Mouse (Mus musculus) bone marrow, adult 2 months (tissue): ENCODE results near the gene Smc3. TPM values are rescaled to one million over a fixed set of nuclear protein-coding genes. Genes with fewer than 3 reads are reported as not detected.

Experiments
- H3K27ac ChIP-seq: fragments of 200-500 bp; 2 replicates; pipeline ENCODE4 v1.5.1; 2012; ENCODE audit warnings: low read depth, mild to moderate bottlenecking, control low read depth, inconsistent platforms, low read length; ENCODE audit not compliant: control insufficient read depth, poor library complexity, insufficient read depth
- H3K4me1 ChIP-seq: fragments of 200-500 bp; 2 replicates; pipeline ENCODE4 v1.6.1; 2011; ENCODE audit warnings: low read length; ENCODE audit not compliant: control insufficient read depth, insufficient read depth
- H3K4me3 ChIP-seq: fragments of 200-500 bp; replicated peaks from 2 replicates; pipeline ENCODE3; 2011; ENCODE audit warnings: mild to moderate bottlenecking, low read depth, low read length, control low read depth; ENCODE audit not compliant: control insufficient read depth
- CTCF ChIP-seq: fragments of 200-500 bp; IDR thresholded peaks from 2 replicates; pipeline ENCODE4 v1.5.1; 2011; ENCODE audit warnings: low read length, control low read depth; ENCODE audit not compliant: control insufficient read depth, insufficient read depth
- POLR2A ChIP-seq: fragments of 200-500 bp; IDR thresholded peaks from 2 replicates; pipeline ENCODE4 v1.6.1; 2011; ENCODE audit warnings: low read depth, mild to moderate bottlenecking, control low read depth, low read length, borderline replicate concordance; ENCODE audit not compliant: control insufficient read depth
- WGBS: fragments of 180-500 bp; shearing (Covaris S2); methylation state at CpG from one replicate; pipeline ENCODE4 v1.1.7; 2018; 5-methylcytosine and 5-hydroxymethylcytosine counted together
- polyA plus RNA-seq: library from polyadenylated mRNA; stranded (reverse); fragments of >200 nt; gene quantifications from 2 replicates; pipeline ENCODE4 v1.2.4, GENCODE M21; 2011; ENCODE audit warnings: low replicate concordance; ENCODE audit not compliant: missing spikeins, insufficient read depth, insufficient read length

Smc3 gene
- polyA plus RNA-seq, 1 experiment = 52.3 TPM

- Histone ChIP-seq H3K4me1 (no peaks in the 10 kb centered on the region), H3K4me3 (no peak overlapping the region), H3K27ac (no peak overlapping the region)
- WGBS = 63% methylated on average over 10 of the region's 10 CpGs
- no peak for TF ChIP-seq CTCF
- no peak for TF ChIP-seq POLR2A
These were observed 90.6 kb downstream of the Smc3 start for GRCm38 (mm10) chr19:53690816-53691215.

DNA sequence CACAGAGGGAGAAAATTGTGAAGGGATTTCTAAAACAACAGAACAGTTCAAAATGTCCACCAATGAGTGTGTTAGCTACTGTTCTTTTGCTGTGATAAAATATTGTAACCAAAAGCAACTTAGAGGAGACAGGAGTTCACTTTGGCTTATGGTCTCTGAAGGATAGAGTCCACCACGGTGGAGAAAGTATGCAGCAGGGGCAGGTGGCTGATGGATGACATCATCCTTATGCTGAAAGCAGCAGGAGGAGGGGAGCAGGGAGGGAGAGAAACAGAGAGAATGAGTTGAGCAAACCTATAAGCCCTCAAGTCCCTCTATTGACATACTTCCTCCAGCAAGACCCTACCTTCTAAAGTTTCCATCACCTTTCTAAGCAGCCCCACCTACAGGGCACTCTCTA is 93.8 kb downstream of the Smc3 start:
- Histone ChIP-seq H3K4me3 (no peak overlapping the region), H3K4me1 (no peaks in the 10 kb centered on the region), H3K27ac (no peak overlapping the region)
- TF ChIP-seq POLR2A = no peak
- TF ChIP-seq CTCF = no peak
- WGBS = 18% methylated on average over 1 of the region's 1 CpGs

Other genes starting within 250 kb of the Smc3 start
- gene Gm10197, start 228.6 kb upstream of the Smc3 start, polyA plus RNA-seq = not detected in 2 replicates
- 28.2 and 41.2 TPM in 2 replicates for gene Smndc1, start 209.8 kb upstream of the Smc3 start, polyA plus RNA-seq
- 4.4 and 9.7 TPM in 2 replicates for gene Dusp5, start 71.3 kb upstream of the Smc3 start, polyA plus RNA-seq
- 19.2 and 23.5 TPM in 2 replicates for gene Nutf2-ps1, start 11.3 kb upstream of the Smc3 start, polyA plus RNA-seq
- gene Rbm20, start 76.9 kb downstream of the Smc3 start, polyA plus RNA-seq = 0.20 TPM in 1 of 2 replicates, not detected in the other